Mouse (Mus musculus): ENCODE measurements around the gene Scube2.

Gene Scube2

DNA sequence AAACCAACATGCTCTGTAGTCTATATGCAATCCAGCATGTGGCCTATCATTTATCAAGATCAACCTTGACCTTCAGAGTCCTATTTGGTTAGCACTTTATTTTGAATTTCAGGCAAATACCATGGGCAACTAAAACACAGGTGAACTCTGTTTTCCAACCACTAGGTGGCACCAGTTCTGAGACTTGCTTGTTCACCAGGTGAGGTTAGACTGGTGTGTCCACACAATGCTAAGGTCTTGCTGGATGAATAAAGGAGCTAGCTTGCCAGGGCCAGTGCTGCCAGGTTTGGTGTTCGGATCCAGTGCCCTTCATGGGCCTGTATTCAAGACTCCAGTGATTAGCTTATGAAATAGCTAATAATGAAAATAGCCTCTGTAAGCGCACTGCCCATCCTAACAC lies 72.7 kb downstream of the Scube2 start:
- DNase-seq: peak; percentile 85

DNA sequence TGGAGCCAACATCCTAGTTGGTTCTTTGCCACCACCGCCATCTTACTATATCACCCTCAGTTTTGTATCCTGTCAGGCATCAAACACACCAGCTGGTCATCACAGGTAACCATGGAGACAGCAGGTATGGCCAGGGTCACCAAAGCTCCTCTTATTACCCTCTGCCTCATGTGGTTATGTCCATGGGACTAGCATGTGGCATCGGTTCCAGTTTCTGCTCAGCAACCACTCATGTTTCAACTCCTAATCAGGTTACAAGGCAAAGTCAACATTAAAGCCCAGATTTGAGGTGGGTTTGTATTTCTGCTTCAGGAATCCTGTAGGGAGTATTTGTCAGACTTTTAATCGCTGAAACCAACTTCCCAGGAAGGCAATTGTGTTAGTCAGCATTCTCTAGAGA lies 74.7 kb downstream of the Scube2 start:
- no peak for DNase-seq

DNA sequence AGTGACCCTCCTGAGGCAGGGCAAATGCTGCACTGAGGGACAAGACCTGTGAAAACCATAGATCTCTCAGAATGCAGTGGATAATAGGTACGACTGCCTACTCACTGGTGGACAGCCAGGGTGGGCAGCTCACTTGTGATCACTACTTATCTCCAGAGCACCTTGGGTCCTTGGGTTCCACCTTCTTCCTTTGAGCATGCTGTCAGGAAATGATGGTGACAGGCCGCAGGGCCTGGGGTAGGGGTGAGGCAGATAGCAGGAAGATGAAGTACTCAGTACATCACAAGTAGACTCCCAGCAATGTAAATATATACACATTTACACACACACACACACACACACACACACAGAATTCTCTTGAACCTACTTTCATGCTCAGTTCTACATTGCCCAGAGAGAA lies 77.6 kb downstream of the Scube2 start:
- no peak for DNase-seq

DNA sequence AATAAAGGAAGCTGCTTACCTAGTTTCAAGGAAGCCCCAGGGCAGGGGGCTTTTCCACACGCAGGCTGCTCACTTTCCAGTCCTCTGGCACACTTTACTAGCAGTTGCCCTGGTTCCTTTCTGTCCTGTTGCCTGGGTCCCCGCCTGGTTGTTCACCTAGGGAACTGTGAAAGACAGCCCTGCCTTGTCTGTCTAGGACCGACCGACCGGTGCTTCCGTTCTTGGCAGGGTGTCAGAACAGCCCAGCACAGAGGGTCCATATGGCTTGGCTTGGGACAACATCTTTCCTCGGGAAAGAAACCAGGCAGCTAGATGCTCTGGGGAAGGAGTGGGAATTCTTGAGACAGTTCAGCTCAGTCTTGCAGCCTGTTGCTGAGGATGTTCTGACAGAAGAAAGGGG lies 82.2 kb downstream of the Scube2 start:
- no peak for DNase-seq

DNA sequence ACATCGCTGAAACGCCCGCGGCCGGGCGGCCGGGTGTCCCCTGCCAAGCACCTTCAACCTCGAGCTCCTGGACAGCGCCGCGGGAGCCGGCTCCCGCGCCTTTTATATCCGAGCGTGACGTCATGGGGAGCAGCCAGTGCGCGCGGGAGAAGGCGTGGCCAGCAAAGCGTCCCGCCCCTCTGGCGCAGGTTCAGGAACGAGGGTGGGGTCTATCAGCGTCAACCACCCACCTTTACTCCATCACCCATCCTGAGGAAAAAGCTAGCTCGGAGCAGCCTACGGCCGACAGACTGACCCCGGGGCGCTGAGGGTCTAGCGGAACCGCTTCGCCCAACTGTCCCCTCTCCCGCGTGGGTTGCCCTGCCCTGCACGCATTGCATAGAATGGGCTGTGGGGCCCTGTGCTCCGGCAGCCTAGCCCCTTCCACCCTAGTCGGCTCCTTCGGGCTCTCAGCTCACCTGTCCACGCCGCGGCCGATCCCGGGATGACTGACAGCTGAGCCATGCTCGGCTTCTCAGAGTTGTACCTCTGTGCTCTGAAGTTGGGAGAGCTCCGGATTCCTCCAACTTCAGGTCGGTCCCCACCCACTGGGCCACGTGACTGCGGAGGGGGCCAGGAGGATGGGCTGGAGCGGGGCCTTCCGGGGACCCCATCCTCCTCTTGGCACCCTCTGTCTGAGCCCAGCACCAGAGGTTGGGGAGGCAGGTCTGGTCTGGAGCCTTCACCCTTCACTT lies 83.8 kb downstream of the Scube2 start, which contains the start of gene Nrip3:
Gene Nrip3 (minus strand): TSS at position 556 of the 734 bp plus-strand sequence.
- peak; percentile 96 for DNase-seq

DNA sequence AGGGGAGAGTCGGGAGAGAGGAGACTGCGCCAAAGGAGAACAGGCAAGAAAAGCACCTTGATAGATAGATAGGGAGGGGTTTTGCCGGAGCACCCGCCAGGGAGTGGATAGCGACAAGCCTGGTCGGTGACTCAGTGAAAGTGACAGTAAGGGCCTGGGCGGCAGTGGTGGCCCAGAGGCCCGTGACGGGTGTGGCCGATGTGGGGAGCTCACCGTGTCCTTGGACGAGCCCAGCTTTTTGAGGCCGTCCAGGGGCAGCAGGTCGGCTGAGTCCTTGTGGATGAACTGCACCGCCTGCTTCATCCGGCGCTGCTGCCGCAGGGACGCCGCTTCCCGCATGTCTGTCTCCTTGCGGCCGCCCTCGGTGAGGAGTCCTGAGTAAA lies 84.4 kb downstream of the Scube2 start:
- no peak for DNase-seq

DNA sequence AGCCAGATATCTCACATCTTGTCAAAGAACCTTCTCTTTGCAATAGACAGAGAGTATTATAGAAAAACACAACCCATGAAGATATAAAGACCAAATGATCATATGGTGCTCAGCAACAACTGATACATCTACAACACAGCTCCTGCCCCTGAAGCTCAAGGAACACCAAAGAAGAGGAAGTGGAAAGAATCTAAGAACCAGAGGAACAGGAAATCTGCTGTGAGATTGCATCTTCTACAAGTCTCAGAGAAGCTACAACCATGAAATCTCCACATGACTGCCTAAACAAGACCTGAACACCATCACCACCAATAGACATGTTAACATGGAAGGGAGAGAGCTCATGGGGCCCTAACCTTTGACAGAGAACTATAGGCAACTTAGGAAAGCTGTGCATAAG lies 93.2 kb downstream of the Scube2 start:
- no peak for DNase-seq

DNA sequence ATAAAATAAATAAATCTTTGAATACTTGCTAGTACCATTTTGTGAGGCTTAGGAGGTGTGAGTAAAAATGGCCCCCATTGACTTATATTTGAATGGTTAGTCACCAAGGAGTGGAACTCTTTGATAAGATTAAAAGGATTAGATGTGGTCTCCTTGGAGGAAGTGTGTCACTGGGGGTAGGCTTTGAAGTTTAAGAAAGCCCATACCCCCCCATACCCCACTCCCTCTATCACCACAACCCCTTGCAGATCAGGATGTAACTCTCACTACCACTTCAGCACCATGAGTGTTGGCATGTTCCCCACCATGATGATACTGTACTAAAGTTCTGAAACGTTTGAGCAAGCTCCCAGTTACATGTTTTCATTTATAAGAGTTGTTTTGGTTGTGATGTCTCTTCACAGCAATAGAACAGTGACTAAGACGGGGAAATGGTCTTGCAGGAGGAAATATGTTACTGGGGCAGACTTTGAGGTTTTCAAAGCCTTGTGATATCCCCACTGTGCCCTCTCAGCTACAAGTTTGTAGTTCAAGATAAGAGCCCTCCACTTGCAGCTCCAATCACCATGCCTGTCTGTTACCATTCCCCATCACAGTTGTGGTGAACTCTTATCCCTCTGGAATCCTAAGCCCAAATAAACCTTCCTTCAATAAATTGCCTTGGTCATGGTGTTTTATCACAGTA lies 96.6 kb downstream of the Scube2 start:
- DNase-seq: no peak

DNA sequence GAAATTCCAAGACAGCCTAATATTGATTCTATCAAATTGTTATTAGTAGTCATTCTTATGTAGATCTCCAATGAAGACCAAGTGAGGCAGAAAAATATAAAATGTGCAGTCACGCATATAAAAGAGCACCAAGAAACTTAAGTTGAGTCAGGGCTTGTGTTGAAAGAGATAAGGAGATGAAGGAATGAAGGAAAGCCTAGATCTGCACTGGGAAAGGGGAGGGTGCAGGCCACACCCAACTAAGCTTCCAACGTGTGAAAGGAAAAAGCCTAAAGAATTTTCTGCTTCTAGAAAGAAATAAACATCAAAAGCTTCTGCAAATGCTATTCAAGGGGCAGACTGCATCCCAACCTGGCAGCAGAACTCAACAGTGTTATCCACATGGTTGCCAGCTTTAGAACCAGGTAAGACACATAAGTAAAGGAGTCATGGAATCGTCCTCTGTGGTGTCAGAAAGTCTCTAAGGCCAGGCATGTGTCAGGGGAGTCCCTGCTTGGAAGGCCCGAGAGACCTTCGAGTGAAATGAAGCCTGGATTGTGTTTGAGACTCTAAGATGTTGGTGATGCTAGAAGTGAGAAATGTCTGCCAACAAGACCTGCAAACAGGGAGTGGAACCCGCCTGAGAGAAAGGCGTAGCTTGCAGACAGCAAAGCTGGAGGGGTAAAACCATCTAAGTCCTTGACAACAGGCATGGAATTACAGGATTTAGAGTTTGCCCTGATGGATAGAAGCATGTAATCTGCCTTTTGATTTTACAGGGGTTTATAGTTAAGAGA lies 97.7 kb downstream of the Scube2 start:
- peak; percentile 63 for DNase-seq

DNA sequence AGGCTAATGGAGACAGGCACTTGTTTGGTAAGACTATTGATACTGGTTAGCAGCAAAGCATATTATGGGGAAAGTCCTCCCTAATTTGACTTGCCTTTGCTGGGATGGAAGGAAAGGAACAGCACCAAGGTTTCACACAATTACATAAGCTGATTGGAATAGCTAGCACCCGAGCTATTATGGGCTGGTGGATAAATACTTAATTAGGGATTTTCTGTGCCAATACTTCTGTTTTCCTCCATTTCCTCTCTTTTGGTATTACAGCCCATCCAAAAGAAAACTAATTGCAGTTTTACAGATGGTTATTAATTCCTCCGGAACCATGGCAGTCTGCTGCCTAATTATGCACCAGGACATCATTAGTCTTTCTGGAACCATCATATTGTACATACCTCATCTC lies 101.5 kb downstream of the Scube2 start:
- DNase-seq: no peak

DNA sequence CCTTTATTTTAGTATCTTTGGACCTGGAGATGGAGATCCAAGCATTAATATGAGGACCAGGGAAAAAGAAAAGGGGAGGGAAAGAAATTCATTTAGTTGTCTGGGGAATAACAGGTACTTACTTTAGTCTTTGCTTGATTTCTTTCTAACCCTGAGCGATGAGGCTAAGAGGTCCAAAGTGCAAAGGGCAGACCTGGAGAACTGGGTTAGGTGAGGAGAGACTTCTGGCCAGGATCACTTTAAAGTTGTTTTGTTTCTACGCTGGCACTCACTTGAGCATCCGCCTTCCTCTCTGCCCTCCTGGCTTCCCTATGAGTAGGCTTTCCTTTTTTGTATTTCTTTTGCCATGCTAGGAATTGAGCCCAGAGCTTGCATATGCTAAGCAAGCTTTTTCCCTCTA lies 109.2 kb downstream of the Scube2 start:
- no peak for DNase-seq

DNA sequence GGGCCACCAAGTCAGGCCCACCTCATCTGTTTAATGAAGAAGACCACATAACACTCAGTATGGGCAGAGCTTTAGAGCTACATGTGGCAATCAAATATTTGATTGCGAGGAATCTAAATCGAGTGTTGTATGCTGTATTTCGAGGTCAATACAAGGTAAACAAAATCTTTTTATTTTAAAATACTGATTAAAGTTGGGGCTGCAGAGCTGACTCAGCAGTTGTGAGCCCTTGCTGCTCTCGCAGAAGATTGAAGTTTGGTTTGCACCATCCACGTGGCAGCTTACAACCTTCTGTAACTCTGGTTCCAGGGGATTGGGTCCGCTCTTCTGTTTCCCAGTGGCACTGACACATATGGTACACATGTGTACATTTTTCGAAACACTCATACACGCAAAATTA lies 111.4 kb downstream of the Scube2 start:
- DNase-seq: no peak

DNA sequence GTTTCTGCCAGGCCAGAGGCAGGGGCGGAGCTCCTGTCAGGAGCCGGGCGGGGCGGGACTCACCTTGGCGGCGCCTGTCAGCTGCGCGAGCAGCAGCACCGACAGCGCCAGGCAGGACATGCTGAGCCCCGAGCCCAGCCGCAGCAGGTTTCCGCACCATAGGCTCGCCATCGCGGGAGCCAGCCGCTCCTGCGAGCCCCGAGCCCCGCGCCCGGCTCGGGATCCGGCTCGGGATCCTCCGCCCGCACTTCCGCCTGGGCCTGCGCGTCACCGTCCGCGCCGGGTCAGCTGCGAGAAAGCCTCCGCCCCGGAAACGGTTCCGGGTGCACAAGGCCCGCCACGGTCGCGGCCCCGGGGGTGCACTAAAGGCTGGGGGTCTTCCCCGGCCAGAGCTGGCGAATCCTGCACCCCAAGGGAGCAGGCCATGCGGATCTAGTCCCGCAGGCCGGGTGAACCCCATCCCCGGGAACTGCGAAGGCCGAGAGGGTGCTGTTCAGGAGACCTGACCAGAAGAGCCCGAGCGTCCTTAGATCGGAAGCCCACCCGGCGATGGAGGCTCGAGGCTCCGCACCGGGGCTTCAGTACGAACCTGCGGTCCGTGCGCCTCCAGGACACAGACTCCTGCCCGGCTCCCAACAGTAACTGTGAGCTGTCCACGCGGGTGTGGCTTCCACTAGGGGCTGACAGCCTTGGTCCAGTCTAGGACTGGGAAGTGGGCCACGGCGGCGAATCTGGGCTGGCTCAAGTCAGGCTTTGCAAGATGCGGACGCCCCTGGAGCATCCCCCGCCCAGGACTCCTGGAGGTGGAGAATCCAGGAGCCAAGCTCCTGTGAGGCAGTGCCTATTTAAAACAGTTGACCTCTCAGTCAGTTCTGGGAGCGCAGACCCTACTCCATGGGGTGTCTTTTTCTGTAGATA lies 113.2 kb downstream of the Scube2 start, which contains the start of gene Tmem9b:
Gene Tmem9b (minus strand): TSS at position 868 of the 918 bp plus-strand sequence.
- peak; percentile 99 for DNase-seq

DNA sequence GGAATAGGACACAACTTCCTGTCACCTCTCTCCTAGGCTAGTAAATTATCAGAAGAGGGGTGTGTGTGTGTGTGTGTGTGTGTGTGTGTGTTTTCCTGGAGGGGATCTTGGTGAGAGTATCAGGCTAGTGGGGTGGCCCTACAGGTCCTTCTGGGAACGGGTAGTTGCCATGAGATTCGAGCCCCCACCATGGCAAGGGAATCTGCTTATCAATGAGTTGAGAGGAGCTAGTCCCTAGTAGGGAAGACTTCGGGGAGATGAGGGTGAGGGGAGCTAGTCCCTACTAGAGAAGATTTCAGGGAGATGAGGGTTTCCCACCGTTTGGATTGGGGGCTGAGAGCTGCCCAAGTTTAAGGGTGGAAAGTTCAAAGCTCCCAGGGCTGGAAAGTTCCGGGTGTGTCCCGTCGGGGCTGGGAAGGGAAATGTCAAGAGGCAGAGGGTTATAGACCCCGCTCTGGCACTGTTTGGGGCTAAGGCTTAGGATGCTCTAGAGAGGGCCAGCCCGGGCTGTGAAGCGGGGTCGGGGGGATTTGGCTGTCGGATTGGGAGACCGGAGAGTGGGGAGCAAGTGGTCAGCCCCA lies 114.0 kb downstream of the Scube2 start:
- DNase-seq: peak; percentile 89

Measured in heart, adult 11 months (tissue).